Mouse (Mus musculus): Measurements from ENCODE around the gene Pex3. TPM values are rescaled to one million over a fixed set of nuclear protein-coding genes. Genes with fewer than 3 reads are reported as not detected.

Pex3 gene
- 10 to 100 TPM; 32.2 to 44.4 TPM for total RNA-seq (2021)
- polyA plus RNA-seq (2012; rRNA removed) = 7.3 and 9.2 TPM in 2 replicates
- long read RNA-seq, transcript Pex3-201 (12 exons, 2,129 nt) = major isoform, 25 of 26 reads
- long read RNA-seq, partial matches to known transcripts = 0 of 26 reads
- long read RNA-seq, other reads (novel, unspliced or antisense) = 1 of 26 reads

GRCm38 (mm10) chr10:13552646-13553497 is at the start of gene Pex3, which contains the start of gene Adat2:
Pex3 (minus strand) TSS chr10:13553142.
Adat2 (plus strand) TSS chr10:13552894.
- DNase-seq = peak; percentile 93

GRCm38 (mm10) chr10:13600926-13601325 is 48.0 kb upstream of the Pex3 start:
- no peak for DNase-seq

- DNase-seq = no peak
Measured at GRCm38 (mm10) chr10:13597491-13597890, 44.5 kb upstream of the Pex3 start.

- DNase-seq = peak; percentile 24
Measured at GRCm38 (mm10) chr10:13596866-13597265, 43.9 kb upstream of the Pex3 start.

- DNase-seq = no peak
Measured at GRCm38 (mm10) chr10:13596073-13596472, 43.1 kb upstream of the Pex3 start.

GRCm38 (mm10) chr10:13593529-13593928 is 40.6 kb upstream of the Pex3 start:
- no peak for DNase-seq

- DNase-seq = no peak
Measured at GRCm38 (mm10) chr10:13592196-13592595, 39.3 kb upstream of the Pex3 start.

- no peak for DNase-seq
Measured at GRCm38 (mm10) chr10:13587914-13588313, 35.0 kb upstream of the Pex3 start.

GRCm38 (mm10) chr10:13577123-13577522 is 24.2 kb upstream of the Pex3 start:
- no peak for DNase-seq

- no peak for DNase-seq
Measured at GRCm38 (mm10) chr10:13572410-13572809, 19.5 kb upstream of the Pex3 start.

GRCm38 (mm10) chr10:13572003-13572402 is 19.1 kb upstream of the Pex3 start:
- DNase-seq = peak; percentile 25

- no peak for DNase-seq
Measured at GRCm38 (mm10) chr10:13570697-13571538, 18.0 kb upstream of the Pex3 start.

- no peak for DNase-seq
Measured at GRCm38 (mm10) chr10:13569818-13570217, 16.9 kb upstream of the Pex3 start.

GRCm38 (mm10) chr10:13566393-13566792 is 13.5 kb upstream of the Pex3 start:
- DNase-seq = no peak

GRCm38 (mm10) chr10:13565080-13565448 is 12.1 kb upstream of the Pex3 start:
- DNase-seq = no peak

- peak; percentile 69 for DNase-seq
Measured at GRCm38 (mm10) chr10:13564364-13565079, 11.6 kb upstream of the Pex3 start.

- no peak for DNase-seq
Measured at GRCm38 (mm10) chr10:13560014-13560674, 7.2 kb upstream of the Pex3 start.

GRCm38 (mm10) chr10:13554316-13554715 is 1.4 kb upstream of the Pex3 start:
- no peak for DNase-seq

- no peak for DNase-seq
Measured at GRCm38 (mm10) chr10:13553498-13553985, 600 bp upstream of the Pex3 start.

- DNase-seq = no peak
Measured at GRCm38 (mm10) chr10:13541721-13542120, 11.2 kb downstream of the Pex3 start.

GRCm38 (mm10) chr10:13539769-13540333 is 13.1 kb downstream of the Pex3 start:
- no peak for DNase-seq

Data from adrenal gland, adult 2 months (tissue).